Comparison of ENCODE assay signal across 8 mouse cellular contexts in the genomic region with DNA sequence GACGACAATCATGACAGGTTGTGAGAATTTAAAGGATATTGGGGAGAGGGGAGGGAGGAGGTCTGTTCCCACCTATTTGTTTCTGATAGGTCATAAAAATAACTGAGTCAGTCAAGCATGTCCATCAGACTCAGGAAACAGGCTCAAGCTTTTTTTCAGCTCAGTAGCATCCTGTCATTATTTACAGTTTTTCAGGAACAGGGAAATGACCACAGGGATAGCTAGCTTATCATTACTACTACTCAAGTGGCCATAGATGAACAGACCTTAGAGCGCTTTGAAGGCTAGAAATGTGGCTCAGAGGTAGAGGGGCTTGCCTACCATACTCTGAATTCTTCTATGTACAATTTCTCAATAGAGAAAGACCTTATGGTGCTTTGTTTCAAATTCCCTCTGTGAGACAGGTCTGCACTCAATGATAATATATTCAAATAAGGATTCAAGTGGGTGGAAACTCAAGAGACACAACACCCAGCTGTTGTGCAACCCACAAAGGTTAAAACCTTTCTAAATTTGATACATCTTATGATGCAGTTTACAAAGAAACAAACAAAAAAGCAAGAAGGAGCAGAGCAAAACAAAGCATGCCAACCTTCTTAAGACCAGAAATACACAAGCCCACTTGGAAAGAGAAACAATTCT. TPM values are rescaled to one million over a fixed set of nuclear protein-coding genes. Genes with fewer than 3 reads are reported as not detected.
A peak's percentile ranks its signal among the peaks of the same experiment; 100 is the strongest.
DNase-seq lines count a peak whose midpoint lies in the region; ATAC-seq and TF ChIP-seq lines count a peak whose summit lies in the region.

No protein-coding gene starts in this region.

- no peak for DNase-seq in lung, adult 18-20 months
- DNase-seq in forebrain, embryonic 10.5 days (ENCODE audit: extremely low spot score, low spot score), result no peak
- DNase-seq in embryo, embryonic 9.5 days (ENCODE audit: extremely low spot score), result no peak
- DNase-seq in spleen, postnatal 36 days (ENCODE audit: low spot score in 2 of 2), result no peak
- no peak for DNase-seq in gastrocnemius, postnatal 4 days (ENCODE audit: low spot score in 2 of 2)

- H3K27ac ChIP-seq in lung, embryonic 16.5 days (ENCODE audit: low read length), result peak overlapping the region; percentile 88; the same call in 1 of the 2 replicates
- peak overlapping the region; percentile 97 for H3K27ac ChIP-seq in forebrain, embryonic 10.5 days
- H3K27ac ChIP-seq in limb, embryonic 13.5 days, result no peak overlapping the region
- H3K27ac ChIP-seq in olfactory bulb, adult 2 months (ENCODE audit: insufficient read depth, low read depth, low read length), result no peak overlapping the region

- TF ChIP-seq POLR2A in olfactory bulb, adult 2 months (IDR thresholded peaks at IDR 0.05; ENCODE audit: insufficient read depth, low read depth, low read length), result no peak

- WGBS in lung, embryonic 16.5 days, result 48% methylated on average over 2 of the region's 2 CpGs
- 64% methylated on average over 2 of the region's 2 CpGs for WGBS in forebrain, embryonic 10.5 days
- 46% methylated on average over 2 of the region's 2 CpGs for WGBS in limb, embryonic 13.5 days
- WGBS in olfactory bulb, adult 2 months, result 61% methylated on average over 2 of the region's 2 CpGs

- peaks cover 3% of the 10 kb centered on the region for H3K36me3 ChIP-seq in lung, embryonic 16.5 days (ENCODE audit: control insufficient read depth, insufficient read depth, low read length)
- H3K36me3 ChIP-seq in forebrain, embryonic 10.5 days (replicated peaks), result peaks cover 31% of the 10 kb centered on the region
- peaks cover 9% of the 10 kb centered on the region for H3K36me3 ChIP-seq in limb, embryonic 13.5 days

- H3K9ac ChIP-seq in lung, embryonic 16.5 days (ENCODE audit: low read length), result peak overlapping the region; percentile 93
- H3K9ac ChIP-seq in limb, embryonic 13.5 days, result peak overlapping the region; percentile 96

- no peak for TF ChIP-seq CTCF in olfactory bulb, adult 2 months (IDR thresholded peaks at IDR 0.05; ENCODE audit: insufficient read depth, low read depth, low read length)

- 0 out of 2 replicates have a peak, but pooled peaks cover 2% of the 10 kb centered on the region for H3K9me3 ChIP-seq in lung, embryonic 16.5 days (ENCODE audit: control insufficient read depth, low read length)
- H3K9me3 ChIP-seq in forebrain, embryonic 10.5 days, result peaks cover 5% of the 10 kb centered on the region; the same call in 1 of the 2 replicates
- H3K9me3 ChIP-seq in limb, embryonic 13.5 days, result 0 out of 2 replicates have a peak, but pooled peaks cover 2% of the 10 kb centered on the region

- H3K4me2 ChIP-seq in lung, embryonic 16.5 days (ENCODE audit: low read depth, low read length), result peak overlapping the region; percentile 71
- H3K4me2 ChIP-seq in limb, embryonic 13.5 days (replicated peaks), result peak overlapping the region; percentile 93

- H3K4me1 ChIP-seq in lung, embryonic 16.5 days (replicated peaks; ENCODE audit: control insufficient read depth, insufficient read depth, low read length), result peaks cover 22% of the 10 kb centered on the region
- H3K4me1 ChIP-seq in forebrain, embryonic 10.5 days, result peaks cover 27% of the 10 kb centered on the region
- peaks cover 22% of the 10 kb centered on the region for H3K4me1 ChIP-seq in limb, embryonic 13.5 days
- H3K4me1 ChIP-seq in olfactory bulb, adult 2 months (ENCODE audit: control insufficient read depth, insufficient read depth, low read length), result peaks cover 4% of the 10 kb centered on the region

- no peaks in the 10 kb centered on the region for H3K27me3 ChIP-seq in lung, embryonic 16.5 days (ENCODE audit: control insufficient read depth, insufficient read depth, low read depth, low read length)
- H3K27me3 ChIP-seq in forebrain, embryonic 10.5 days (ENCODE audit: poor library complexity, severe bottlenecking), result no peaks in the 10 kb centered on the region
- H3K27me3 ChIP-seq in limb, embryonic 13.5 days, result no peaks in the 10 kb centered on the region

- H3K4me3 ChIP-seq in lung, embryonic 16.5 days (ENCODE audit: low read length), result peak overlapping the region; percentile 97
- peak overlapping the region; percentile 99 for H3K4me3 ChIP-seq in forebrain, embryonic 10.5 days
- H3K4me3 ChIP-seq in limb, embryonic 13.5 days, result peak overlapping the region; percentile 95
- H3K4me3 ChIP-seq in olfactory bulb, adult 2 months (ENCODE audit: insufficient read depth, low read depth, low read length), result peak overlapping the region; percentile 87

- ATAC-seq in lung, embryonic 16.5 days (ENCODE audit: low read depth), result no peak
- no peak for ATAC-seq in limb, embryonic 13.5 days (ENCODE audit: low FRiP score, low read depth)

RNA-seq across cellular contexts. Expression of gene Cebpg, which starts 1.3 kb away (rescaled TPM):
- polyA plus RNA-seq in lung, embryonic 16.5 days (2015; fragmentation: Nextera tagmentation; extraction: Ambion mirVana), result 37.5 and 38.7 TPM in 2 replicates
- 45.0 and 46.3 TPM in 2 replicates for polyA plus RNA-seq in forebrain, embryonic 10.5 days (2016; fragmentation: Nextera tagmentation; extraction: Ambion mirVana)
- polyA plus RNA-seq in limb, embryonic 13.5 days (2015; fragmentation: Nextera tagmentation; extraction: Ambion mirVana), result 42.5 and 45.6 TPM in 2 replicates
- polyA plus RNA-seq in olfactory bulb, adult 2 months (2012; ENCODE audit: insufficient read depth, insufficient read length, low replicate concordance, missing spikeins), result not detected in 2 replicates
- 10 to 100 TPM; 23.0 to 24.8 TPM for total RNA-seq in gastrocnemius, postnatal 4 days (2021)

Comparison
In these comparisons a context has a peak if more than half of its experiments do, and no peak if none do; other contexts are left out.
1. H3K27ac ChIP-seq: peak in lung, embryonic 16.5 days (single experiment) and forebrain, embryonic 10.5 days (single experiment); none in limb, embryonic 13.5 days (single experiment) and olfactory bulb, adult 2 months (single experiment).
2. Peak in every context shown above with its lines, with median percentiles within 50 percentile points of each other: H3K4me3 ChIP-seq.